Mouse (Mus musculus): ENCODE results near the gene Plekha7. TPM values are rescaled to one million over a fixed set of nuclear protein-coding genes. Genes with fewer than 3 reads are reported as not detected.

Plekha7 gene
- total and polyA plus RNA-seq, 2 experiments from 2014 or later: 9.0 to 20.9 TPM

- Histone ChIP-seq H3K36me3 (ENCODE audit: insufficient read depth, low read length) (no peaks in the 10 kb centered on the region), H3K27me3 (ENCODE audit: insufficient read depth, low read length) (0 out of 2 replicates have a peak, but pooled peaks cover 8% of the 10 kb centered on the region), H3K4me1 (ENCODE audit: insufficient read depth, low read length) (no peaks in the 10 kb centered on the region), H3K4me3 (ENCODE audit: low read depth, low read length) (peak overlapping the region; percentile 65), H3K27ac (ENCODE audit: low read depth, low read length) (no peak overlapping the region), H3K4me2 (ENCODE audit: low read depth, low read length, poor library complexity, severe bottlenecking) (peak overlapping the region; percentile 99), H3K9ac (replicated peaks; ENCODE audit: low read length, poor library complexity, severe bottlenecking) (0 out of 2 replicates have a peak overlapping the region, but pooled peaks have one; percentile 51), H3K9me3 (ENCODE audit: low read length) (no peaks in the 10 kb centered on the region)
- DNase-seq (ENCODE audit: low spot score) (no peak), ATAC-seq (ENCODE audit: low FRiP score) (0 out of 2 replicates have a peak, but pooled peaks have one; percentile 13)
- no peak for TF ChIP-seq CTCF (IDR thresholded peaks at IDR 0.05)
- 4% methylated on average over 15 of the region's 16 CpGs for WGBS
Observed at GRCm38 (mm10) chr7:116308632-116308991, 436 bp upstream of the Plekha7 start.

GRCm38 (mm10) chr7:116307099-116307870, 891 bp downstream of the Plekha7 start:
- Histone ChIP-seq H3K36me3 (ENCODE audit: insufficient read depth, low read length) (no peaks in the 10 kb centered on the region), H3K4me2 (ENCODE audit: low read depth, low read length, poor library complexity, severe bottlenecking) (peak overlapping the region; percentile 99), H3K9ac (replicated peaks; ENCODE audit: low read length, poor library complexity, severe bottlenecking) (peak overlapping the region; percentile 51), H3K4me3 (ENCODE audit: low read depth, low read length) (peak overlapping the region; percentile 65), H3K9me3 (ENCODE audit: low read length) (no peaks in the 10 kb centered on the region), H3K4me1 (ENCODE audit: insufficient read depth, low read length) (no peaks in the 10 kb centered on the region), H3K27ac (ENCODE audit: low read depth, low read length) (peak overlapping the region; percentile 32; the same call in 1 of the 2 replicates), H3K27me3 (ENCODE audit: insufficient read depth, low read length) (0 out of 2 replicates have a peak, but pooled peaks cover 8% of the 10 kb centered on the region)
- under 1% methylated on average over 57 of the region's 63 CpGs for WGBS
- ATAC-seq (ENCODE audit: low FRiP score) (peak; percentile 70), DNase-seq (ENCODE audit: low spot score) (peak; percentile 71)
- no peak for TF ChIP-seq CTCF (IDR thresholded peaks at IDR 0.05)

- WGBS: 6% methylated on average over 5 of the region's 5 CpGs
- H3K9ac ChIP-seq (replicated peaks; ENCODE audit: low read length, poor library complexity, severe bottlenecking): no peak overlapping the region
- ATAC-seq (ENCODE audit: low FRiP score) (no peak), DNase-seq (ENCODE audit: low spot score) (no peak)
- peak overlapping the region; percentile 65 for H3K4me3 ChIP-seq (ENCODE audit: low read depth, low read length)
- no peak overlapping the region for H3K27ac ChIP-seq (ENCODE audit: low read depth, low read length)
- H3K4me1 ChIP-seq (ENCODE audit: insufficient read depth, low read length): no peaks in the 10 kb centered on the region
- H3K36me3 ChIP-seq (ENCODE audit: insufficient read depth, low read length): no peaks in the 10 kb centered on the region
- peak overlapping the region; percentile 99; the same call in 1 of the 2 replicates for H3K4me2 ChIP-seq (ENCODE audit: low read depth, low read length, poor library complexity, severe bottlenecking)
- 0 out of 2 replicates have a peak, but pooled peaks cover 8% of the 10 kb centered on the region for H3K27me3 ChIP-seq (ENCODE audit: insufficient read depth, low read length)
- no peak for TF ChIP-seq CTCF (IDR thresholded peaks at IDR 0.05)
- H3K9me3 ChIP-seq (ENCODE audit: low read length): no peaks in the 10 kb centered on the region
Observed at GRCm38 (mm10) chr7:116306601-116307000, 1.6 kb downstream of the Plekha7 start.

- H3K9me3 ChIP-seq (ENCODE audit: low read length): no peaks in the 10 kb centered on the region
- H3K36me3 ChIP-seq (ENCODE audit: insufficient read depth, low read length): no peaks in the 10 kb centered on the region
- TF ChIP-seq CTCF (IDR thresholded peaks at IDR 0.05): no peak
- DNase-seq (ENCODE audit: low spot score) (peak; percentile 30), ATAC-seq (ENCODE audit: low FRiP score) (no peak)
- no peaks in the 10 kb centered on the region for H3K27me3 ChIP-seq (ENCODE audit: insufficient read depth, low read length)
- H3K4me3 ChIP-seq (ENCODE audit: low read depth, low read length): no peak overlapping the region
- 87% methylated on average over 5 of the region's 5 CpGs for WGBS
- H3K9ac ChIP-seq (replicated peaks; ENCODE audit: low read length, poor library complexity, severe bottlenecking): no peak overlapping the region
- no peak overlapping the region for H3K4me2 ChIP-seq (ENCODE audit: low read depth, low read length, poor library complexity, severe bottlenecking)
- H3K27ac ChIP-seq (ENCODE audit: low read depth, low read length): no peak overlapping the region
- no peaks in the 10 kb centered on the region for H3K4me1 ChIP-seq (ENCODE audit: insufficient read depth, low read length)
Observed at GRCm38 (mm10) chr7:116301661-116302311, 6.4 kb downstream of the Plekha7 start.

GRCm38 (mm10) chr7:116301144-116301543, 7.0 kb downstream of the Plekha7 start:
- ATAC-seq (ENCODE audit: low FRiP score): no peak
- Histone ChIP-seq H3K4me2 (ENCODE audit: low read depth, low read length, poor library complexity, severe bottlenecking) (no peak overlapping the region), H3K27ac (ENCODE audit: low read depth, low read length) (no peak overlapping the region), H3K9ac (replicated peaks; ENCODE audit: low read length, poor library complexity, severe bottlenecking) (no peak overlapping the region), H3K36me3 (ENCODE audit: insufficient read depth, low read length) (no peaks in the 10 kb centered on the region), H3K27me3 (ENCODE audit: insufficient read depth, low read length) (no peaks in the 10 kb centered on the region), H3K9me3 (ENCODE audit: low read length) (no peaks in the 10 kb centered on the region), H3K4me1 (ENCODE audit: insufficient read depth, low read length) (no peaks in the 10 kb centered on the region), H3K4me3 (ENCODE audit: low read depth, low read length) (no peak overlapping the region)
- WGBS: 93% methylated on average over 4 of the region's 4 CpGs
- TF ChIP-seq CTCF (IDR thresholded peaks at IDR 0.05): no peak
- DNase-seq (ENCODE audit: low spot score): no peak

GRCm38 (mm10) chr7:116298851-116299250, 9.3 kb downstream of the Plekha7 start:
- Histone ChIP-seq H3K27ac (ENCODE audit: low read depth, low read length) (no peak overlapping the region), H3K36me3 (ENCODE audit: insufficient read depth, low read length) (no peaks in the 10 kb centered on the region), H3K4me3 (ENCODE audit: low read depth, low read length) (no peak overlapping the region), H3K4me2 (ENCODE audit: low read depth, low read length, poor library complexity, severe bottlenecking) (no peak overlapping the region), H3K9me3 (ENCODE audit: low read length) (no peaks in the 10 kb centered on the region), H3K9ac (replicated peaks; ENCODE audit: low read length, poor library complexity, severe bottlenecking) (no peak overlapping the region), H3K4me1 (ENCODE audit: insufficient read depth, low read length) (no peaks in the 10 kb centered on the region), H3K27me3 (ENCODE audit: insufficient read depth, low read length) (no peaks in the 10 kb centered on the region)
- TF ChIP-seq CTCF (IDR thresholded peaks at IDR 0.05): no peak
- ATAC-seq (ENCODE audit: low FRiP score) (no peak), DNase-seq (ENCODE audit: low spot score) (no peak)
- 88% methylated on average over 2 of the region's 2 CpGs for WGBS

Measured in midbrain, postnatal 0 days (tissue).